23 mouse cellular contexts compared by ENCODE assay signal in genomic region chr16:21858163-21858562, GRCm38 (mm10).
A peak's percentile ranks its signal among the peaks of the same experiment; 100 is the strongest.
DNase-seq lines count a peak whose midpoint lies in the region; ATAC-seq and TF ChIP-seq lines count a peak whose summit lies in the region.
"Had no signal": no experiment of that assay in that cellular context is flagged by ENCODE, and none has a peak within 500 bp of the region (broad histone marks: within the 10 kb centered on the region; RNA-seq: fewer than 3 reads in every experiment).

No protein-coding gene starts in this region.

- H3K4me1 ChIP-seq in hindbrain, embryonic 10.5 days (replicated peaks) = peaks cover 55% of the 10 kb centered on the region
- peaks cover 9% of the 10 kb centered on the region for H3K4me1 ChIP-seq in hindbrain, embryonic 16.5 days (ENCODE audit: control insufficient read depth, insufficient read depth, low read depth, low read length)
- H3K4me1 ChIP-seq in neural tube, embryonic 11.5 days (ENCODE audit: control insufficient read depth, insufficient read depth, low read length) = peaks cover 3% of the 10 kb centered on the region; the same call in 1 of the 2 replicates
- peaks cover 9% of the 10 kb centered on the region; the same call in 1 of the 2 replicates for H3K4me1 ChIP-seq in intestine, postnatal 0 days (replicated peaks; ENCODE audit: control insufficient read depth, insufficient read depth, low read length)
- H3K4me1 ChIP-seq in small intestine, adult 2 months (ENCODE audit: control insufficient read depth, insufficient read depth, insufficient read length, low read length) = peaks cover 38% of the 10 kb centered on the region
- H3K4me1 ChIP-seq: kidney, embryonic 15.5 days had no signal

- H3K27ac ChIP-seq in hindbrain, embryonic 10.5 days = peak overlapping the region; percentile 75
- H3K27ac ChIP-seq in hindbrain, embryonic 16.5 days (ENCODE audit: low read depth, low read length) = no peak overlapping the region
- peak overlapping the region; percentile 71 for H3K27ac ChIP-seq in neural tube, embryonic 11.5 days (ENCODE audit: low read depth, low read length)
- peak overlapping the region; percentile 83 for H3K27ac ChIP-seq in intestine, postnatal 0 days (ENCODE audit: low read depth, low read length)
- H3K27ac ChIP-seq in small intestine, adult 2 months (ENCODE audit: insufficient read depth, low read depth, low read length) = peak overlapping the region; percentile 61
- H3K27ac ChIP-seq: heart, embryonic 10.5 days; kidney, embryonic 15.5 days; left cerebral cortex, adult 2 months; limb, embryonic 15.5 days had no signal

- H3K27me3 ChIP-seq in hindbrain, embryonic 10.5 days (ENCODE audit: insufficient read depth, poor library complexity, severe bottlenecking) = no peaks in the 10 kb centered on the region
- H3K27me3 ChIP-seq in hindbrain, embryonic 16.5 days (replicated peaks; ENCODE audit: control insufficient read depth, insufficient read depth, low read length) = no peaks in the 10 kb centered on the region
- no peaks in the 10 kb centered on the region for H3K27me3 ChIP-seq in neural tube, embryonic 11.5 days (ENCODE audit: control insufficient read depth, insufficient read depth, low read length)
- H3K27me3 ChIP-seq in intestine, postnatal 0 days (replicated peaks; ENCODE audit: control insufficient read depth, insufficient read depth, low read length) = no peaks in the 10 kb centered on the region
- no peaks in the 10 kb centered on the region for H3K27me3 ChIP-seq in small intestine, adult 2 months (ENCODE audit: control insufficient read depth, insufficient read depth, low read length)
- H3K27me3 ChIP-seq: kidney, embryonic 15.5 days; limb, embryonic 15.5 days; Patski had no signal

- no peak for ATAC-seq in hindbrain, embryonic 16.5 days
- no peak for ATAC-seq in neural tube, embryonic 11.5 days (ENCODE audit: insufficient read depth, low FRiP score, low TSS enrichment)
- ATAC-seq in intestine, postnatal 0 days = peak; percentile 92
- ATAC-seq: CD4-positive, CD25-positive, alpha-beta regulatory T cell, adult 4 months; Patski had no signal

- H3K4me2 ChIP-seq in hindbrain, embryonic 16.5 days (ENCODE audit: low read length) = no peak overlapping the region
- no peak overlapping the region for H3K4me2 ChIP-seq in neural tube, embryonic 11.5 days (ENCODE audit: low read depth)
- H3K4me2 ChIP-seq in intestine, postnatal 0 days (replicated peaks; ENCODE audit: low read depth) = peak overlapping the region; percentile 37
- H3K4me2 ChIP-seq: kidney, embryonic 15.5 days; limb, embryonic 15.5 days had no signal

- 62% methylated on average over 6 of the region's 6 CpGs for WGBS in hindbrain, embryonic 10.5 days
- WGBS in hindbrain, embryonic 16.5 days = 60% methylated on average over 6 of the region's 6 CpGs
- 68% methylated on average over 6 of the region's 6 CpGs for WGBS in neural tube, embryonic 11.5 days
- 34% methylated on average over 6 of the region's 6 CpGs for WGBS in intestine, postnatal 0 days
- whole genome bisulfite sequencing in small intestine, adult 2 months = 35% methylated on average over 6 of the region's 6 CpGs

- no peak for TF ChIP-seq POLR2A in small intestine, adult 2 months (IDR thresholded peaks at IDR 0.05; ENCODE audit: low read depth, low read length)

- no peaks in the 10 kb centered on the region for H3K9me3 ChIP-seq in hindbrain, embryonic 10.5 days
- no peaks in the 10 kb centered on the region for H3K9me3 ChIP-seq in hindbrain, embryonic 16.5 days (ENCODE audit: control insufficient read depth, low read length)
- H3K9me3 ChIP-seq in neural tube, embryonic 11.5 days (ENCODE audit: control insufficient read depth, low read length) = no peaks in the 10 kb centered on the region
- no peaks in the 10 kb centered on the region for H3K9me3 ChIP-seq in intestine, postnatal 0 days (ENCODE audit: control insufficient read depth)
- H3K9me3 ChIP-seq: heart, embryonic 10.5 days; kidney, embryonic 15.5 days; limb, embryonic 15.5 days had no signal

- no peak for TF ChIP-seq CTCF in intestine, postnatal 0 days (IDR thresholded peaks at IDR 0.05; ENCODE audit: low read depth)
- no peak for TF ChIP-seq CTCF in small intestine, adult 2 months (IDR thresholded peaks at IDR 0.05; ENCODE audit: extremely low read depth, insufficient read length, insufficient replicate concordance, low read depth, low read length)

- H3K9ac ChIP-seq in hindbrain, embryonic 16.5 days (ENCODE audit: low read depth, low read length) = no peak overlapping the region
- H3K9ac ChIP-seq in neural tube, embryonic 11.5 days (ENCODE audit: low read length) = no peak overlapping the region
- H3K9ac ChIP-seq in intestine, postnatal 0 days (ENCODE audit: low read depth, low read length) = no peak overlapping the region
- H3K9ac ChIP-seq: kidney, embryonic 15.5 days; limb, embryonic 15.5 days had no signal

- no peak overlapping the region for H3K4me3 ChIP-seq in hindbrain, embryonic 10.5 days
- no peak overlapping the region for H3K4me3 ChIP-seq in hindbrain, embryonic 16.5 days (ENCODE audit: low read length)
- H3K4me3 ChIP-seq in neural tube, embryonic 11.5 days (ENCODE audit: low read depth, low read length) = no peak overlapping the region
- no peak overlapping the region for H3K4me3 ChIP-seq in intestine, postnatal 0 days (ENCODE audit: low read depth, low read length)
- 0 out of 2 replicates have a peak overlapping the region, but pooled peaks have one; percentile 28 for H3K4me3 ChIP-seq in small intestine, adult 2 months (ENCODE audit: low read depth, low read length)
- H3K4me3 ChIP-seq: forebrain, embryonic 10.5 days; heart, embryonic 10.5 days; kidney, embryonic 15.5 days; left cerebral cortex, adult 2 months; limb, embryonic 15.5 days had no signal

- DNase-seq in hindbrain, embryonic 10.5 days (ENCODE audit: low spot score) = no peak
- no peak for DNase-seq in neural tube, embryonic 11.5 days (ENCODE audit: low spot score)
- no peak for DNase-seq in neural tube, embryonic 10.5 days (ENCODE audit: extremely low spot score, low spot score)
- no peak for DNase-seq in embryo, embryonic 10.5 days (ENCODE audit: low spot score)
- no peak for DNase-seq in lung, adult 18-20 months
- DNase-seq: adrenal gland, postnatal 36 days; cerebellum, adult 11 months; cerebellum, adult 9-11 months; gastrocnemius, postnatal 10 days; heart, postnatal 4 days; kidney, postnatal 36 days; lung, postnatal 10 days; right cerebral cortex, adult 18-20 months had no signal

- H3K36me3 ChIP-seq in hindbrain, embryonic 10.5 days = no peaks in the 10 kb centered on the region
- no peaks in the 10 kb centered on the region for H3K36me3 ChIP-seq in hindbrain, embryonic 16.5 days (ENCODE audit: control insufficient read depth, insufficient read depth, low read length)
- H3K36me3 ChIP-seq in neural tube, embryonic 11.5 days (ENCODE audit: control insufficient read depth, insufficient read depth, low read length) = no peaks in the 10 kb centered on the region
- H3K36me3 ChIP-seq in intestine, postnatal 0 days (ENCODE audit: control insufficient read depth, insufficient read depth) = no peaks in the 10 kb centered on the region
- H3K36me3 ChIP-seq in small intestine, adult 2 months (ENCODE audit: control insufficient read depth, insufficient read depth, low read length) = no peaks in the 10 kb centered on the region
- H3K36me3 ChIP-seq: forebrain, embryonic 10.5 days; heart, embryonic 10.5 days; kidney, embryonic 15.5 days; limb, embryonic 15.5 days had no signal
